In genomic region chr11:81449271-81449705, GRCm38 (mm10) we compare ENCODE assay signal across 8 mouse cellular contexts.
DNase-seq lines count a peak whose midpoint lies in the region; ATAC-seq and TF ChIP-seq lines count a peak whose summit lies in the region.

No protein-coding gene starts in this region.

- DNase-seq in heart, adult 11 months: no peak
- DNase-seq in brain, embryonic 14.5 days (ENCODE audit: low read depth): peak; percentile 94
- DNase-seq in gastrocnemius, adult 2 months: no peak
- no peak for DNase-seq in testis, postnatal 14 days (ENCODE audit: low spot score)

- H3K9me3 ChIP-seq in heart, embryonic 12.5 days (replicated peaks): no peaks in the 10 kb centered on the region
- H3K9me3 ChIP-seq in forebrain, embryonic 16.5 days (ENCODE audit: control insufficient read depth, low read length): no peaks in the 10 kb centered on the region
- H3K9me3 ChIP-seq in limb, embryonic 12.5 days: no peaks in the 10 kb centered on the region

- H3K27me3 ChIP-seq in heart, embryonic 12.5 days (replicated peaks): no peaks in the 10 kb centered on the region
- H3K27me3 ChIP-seq in forebrain, embryonic 16.5 days (replicated peaks; ENCODE audit: control insufficient read depth, insufficient read depth, low read length): no peaks in the 10 kb centered on the region
- peaks cover 6% of the 10 kb centered on the region; the same call in 1 of the 2 replicates for H3K27me3 ChIP-seq in limb, embryonic 12.5 days

- peak overlapping the region; percentile 40; the same call in 1 of the 2 replicates for H3K27ac ChIP-seq in heart, embryonic 12.5 days (ENCODE audit: poor library complexity, severe bottlenecking)
- H3K27ac ChIP-seq in forebrain, embryonic 16.5 days (ENCODE audit: low read length): no peak overlapping the region
- H3K27ac ChIP-seq in limb, embryonic 12.5 days: peak overlapping the region; percentile 66
- H3K27ac ChIP-seq in gastrocnemius, adult 2 months: no peak overlapping the region

- H3K4me2 ChIP-seq in heart, embryonic 12.5 days: no peak overlapping the region
- H3K4me2 ChIP-seq in forebrain, embryonic 16.5 days (ENCODE audit: low read length): no peak overlapping the region
- no peak overlapping the region for H3K4me2 ChIP-seq in limb, embryonic 12.5 days

- TF ChIP-seq POLR2A in brain, embryonic 14.5 days (IDR thresholded peaks at IDR 0.05; ENCODE audit: borderline replicate concordance, extremely low read depth, insufficient read depth, insufficient read length, poor library complexity, severe bottlenecking): no peak

- ATAC-seq in heart, embryonic 12.5 days (ENCODE audit: insufficient number of reproducible peaks, low FRiP score): no peak
- peak; percentile 83 for ATAC-seq in forebrain, embryonic 16.5 days
- ATAC-seq in limb, embryonic 12.5 days (ENCODE audit: insufficient number of reproducible peaks, insufficient read depth, low FRiP score, low TSS enrichment, low read depth): peak; percentile 75
- no peak for ATAC-seq in granulocyte monocyte progenitor cell, adult 5-6 weeks (replicated peaks; ENCODE audit: poor library complexity, severe bottlenecking)

- WGBS in heart, embryonic 12.5 days: 29% methylated on average over 3 of the region's 3 CpGs
- 2% methylated on average over 3 of the region's 3 CpGs for WGBS in forebrain, embryonic 16.5 days
- 5% methylated on average over 3 of the region's 3 CpGs for WGBS in limb, embryonic 12.5 days

- TF ChIP-seq CTCF in brain, embryonic 14.5 days (IDR thresholded peaks at IDR 0.05; ENCODE audit: borderline replicate concordance, extremely low read depth, insufficient read depth, insufficient read length): no peak
- no peak for TF ChIP-seq CTCF in gastrocnemius, adult 2 months (IDR thresholded peaks at IDR 0.05)

- no peaks in the 10 kb centered on the region for H3K36me3 ChIP-seq in heart, embryonic 12.5 days
- H3K36me3 ChIP-seq in forebrain, embryonic 16.5 days (ENCODE audit: control insufficient read depth, insufficient read depth): no peaks in the 10 kb centered on the region
- no peaks in the 10 kb centered on the region for H3K36me3 ChIP-seq in limb, embryonic 12.5 days

- H3K4me1 ChIP-seq in heart, embryonic 12.5 days (replicated peaks): peaks cover 25% of the 10 kb centered on the region
- peaks cover 20% of the 10 kb centered on the region for H3K4me1 ChIP-seq in forebrain, embryonic 16.5 days (replicated peaks; ENCODE audit: control insufficient read depth, insufficient read depth, low read length)
- peaks cover 39% of the 10 kb centered on the region for H3K4me1 ChIP-seq in limb, embryonic 12.5 days (replicated peaks)

- H3K9ac ChIP-seq in heart, embryonic 12.5 days: no peak overlapping the region
- H3K9ac ChIP-seq in forebrain, embryonic 16.5 days (replicated peaks; ENCODE audit: low read depth, low read length): no peak overlapping the region
- no peak overlapping the region for H3K9ac ChIP-seq in limb, embryonic 12.5 days (replicated peaks)

- intact Hi-C loops in gastrocnemius, adult 2 months (cut with DNase I): no loop called here

- H3K4me3 ChIP-seq in heart, embryonic 12.5 days: no peak overlapping the region
- H3K4me3 ChIP-seq in forebrain, embryonic 16.5 days (replicated peaks; ENCODE audit: low read length): no peak overlapping the region
- H3K4me3 ChIP-seq in limb, embryonic 12.5 days (replicated peaks): no peak overlapping the region
- no peak overlapping the region for H3K4me3 ChIP-seq in gastrocnemius, adult 2 months

Comparison
In these comparisons a context has a peak if more than half of its experiments do, and no peak if none do; other contexts are left out.
1. ATAC-seq: peak in forebrain, embryonic 16.5 days (single experiment) and limb, embryonic 12.5 days (single experiment); none in heart, embryonic 12.5 days (single experiment) and granulocyte monocyte progenitor cell, adult 5-6 weeks (single experiment).
2. H3K27ac ChIP-seq: peak in heart, embryonic 12.5 days (single experiment) and limb, embryonic 12.5 days (single experiment); none in forebrain, embryonic 16.5 days (single experiment) and gastrocnemius, adult 2 months (single experiment).